Comparison of ENCODE assay signal across 23 mouse cellular contexts in genomic region chr10:34618490-34618889, GRCm38 (mm10).
DNase-seq lines count a peak whose midpoint lies in the region; ATAC-seq and TF ChIP-seq lines count a peak whose summit lies in the region.
"Had no signal": no experiment of that assay in that cellular context is flagged by ENCODE, and none has a peak within 500 bp of the region (broad histone marks: within the 10 kb centered on the region; RNA-seq: fewer than 3 reads in every experiment).

No protein-coding gene starts in this region.

- H3K4me2 ChIP-seq in lung, embryonic 14.5 days: no peak overlapping the region
- peak overlapping the region; percentile 48 for H3K4me2 ChIP-seq in myocyte (ENCODE audit: low read depth)
- no peak overlapping the region for H3K4me2 ChIP-seq in forebrain, embryonic 13.5 days
- H3K4me2 ChIP-seq: embryonic facial prominence, embryonic 15.5 days; hindbrain, embryonic 12.5 days; limb, embryonic 13.5 days; liver, embryonic 12.5 days; midbrain, embryonic 12.5 days had no signal

- no peak overlapping the region for H3K4me3 ChIP-seq in lung, embryonic 14.5 days (ENCODE audit: low read depth, low read length)
- no peak overlapping the region for H3K4me3 ChIP-seq in C2C12 (ENCODE audit: insufficient read depth, poor library complexity, severe bottlenecking)
- H3K4me3 ChIP-seq in myocyte: no peak overlapping the region
- no peak overlapping the region for H3K4me3 ChIP-seq in forebrain, embryonic 13.5 days
- H3K4me3 ChIP-seq in thymus, adult 2 months (ENCODE audit: control insufficient read depth, insufficient read depth, low read length): no peak overlapping the region
- H3K4me3 ChIP-seq: embryonic facial prominence, embryonic 15.5 days; forebrain, embryonic 10.5 days; heart, adult 2 months; hindbrain, embryonic 12.5 days; limb, embryonic 13.5 days; liver, embryonic 12.5 days; midbrain, embryonic 12.5 days had no signal

- no peaks in the 10 kb centered on the region for H3K79me3 ChIP-seq in C2C12 (ENCODE audit: low read depth)

- TF ChIP-seq CTCF in lung, embryonic 14.5 days (IDR thresholded peaks at IDR 0.05; ENCODE audit: low read depth): no peak
- no peak for TF ChIP-seq CTCF in C2C12 (IDR thresholded peaks at IDR 0.05; ENCODE audit: control insufficient read depth, insufficient read depth, insufficient read length)
- TF ChIP-seq CTCF in thymus, adult 2 months (IDR thresholded peaks at IDR 0.05; ENCODE audit: borderline replicate concordance, control insufficient read depth, extremely low read depth, insufficient read depth, low read length, poor library complexity): no peak

- no peaks in the 10 kb centered on the region for H3K4me1 ChIP-seq in lung, embryonic 14.5 days (ENCODE audit: insufficient read depth)
- H3K4me1 ChIP-seq in forebrain, embryonic 13.5 days: no peaks in the 10 kb centered on the region
- H3K4me1 ChIP-seq in thymus, adult 2 months (replicated peaks; ENCODE audit: control insufficient read depth, insufficient read depth, low read length): no peaks in the 10 kb centered on the region
- H3K4me1 ChIP-seq: embryonic facial prominence, embryonic 15.5 days; forebrain, embryonic 10.5 days; hindbrain, embryonic 12.5 days; limb, embryonic 13.5 days; liver, embryonic 12.5 days; midbrain, embryonic 12.5 days had no signal

- WGBS in lung, embryonic 14.5 days: 52% methylated on average over 3 of the region's 3 CpGs
- WGBS in forebrain, embryonic 13.5 days: 70% methylated on average over 3 of the region's 3 CpGs
- WGBS in thymus, adult 2 months: 79% methylated on average over 3 of the region's 3 CpGs

- H3K36me3 ChIP-seq in lung, embryonic 14.5 days (ENCODE audit: insufficient read depth): no peaks in the 10 kb centered on the region
- no peaks in the 10 kb centered on the region for H3K36me3 ChIP-seq in C2C12 (ENCODE audit: control insufficient read depth, insufficient read depth)
- no peaks in the 10 kb centered on the region for H3K36me3 ChIP-seq in myocyte (ENCODE audit: control insufficient read depth, insufficient read depth)
- no peaks in the 10 kb centered on the region for H3K36me3 ChIP-seq in forebrain, embryonic 13.5 days (ENCODE audit: poor library complexity, severe bottlenecking)
- no peaks in the 10 kb centered on the region for H3K36me3 ChIP-seq in thymus, adult 2 months (ENCODE audit: control insufficient read depth, insufficient read depth, low read length)
- H3K36me3 ChIP-seq: embryonic facial prominence, embryonic 15.5 days; forebrain, embryonic 10.5 days; hindbrain, embryonic 12.5 days; limb, embryonic 13.5 days; liver, embryonic 12.5 days; midbrain, embryonic 12.5 days had no signal

- no peaks in the 10 kb centered on the region for H3K9me3 ChIP-seq in lung, embryonic 14.5 days (ENCODE audit: low read depth, low read length)
- H3K9me3 ChIP-seq in forebrain, embryonic 13.5 days (replicated peaks): no peaks in the 10 kb centered on the region
- H3K9me3 ChIP-seq: embryonic facial prominence, embryonic 15.5 days; forebrain, embryonic 10.5 days; hindbrain, embryonic 12.5 days; limb, embryonic 13.5 days; liver, embryonic 12.5 days; midbrain, embryonic 12.5 days had no signal

- H3K79me2 ChIP-seq in C2C12 (ENCODE audit: control insufficient read depth, insufficient read depth) (no peaks in the 10 kb centered on the region), myocyte (ENCODE audit: control insufficient read depth, insufficient read depth) (no peaks in the 10 kb centered on the region)

- TF ChIP-seq POLR2A in myocyte (IDR thresholded peaks at IDR 0.05; ENCODE audit: insufficient read length, low read depth): no peak
- no peak for TF ChIP-seq POLR2A in thymus, adult 2 months (IDR thresholded peaks at IDR 0.05; ENCODE audit: control insufficient read depth, extremely low read depth, insufficient read depth, low read length, poor library complexity)

- no peak overlapping the region for H3ac ChIP-seq in C2C12 (ENCODE audit: control insufficient read depth, insufficient read length, low read depth)
- H3ac ChIP-seq in myocyte (ENCODE audit: control insufficient read depth, insufficient read length): no peak overlapping the region

- no peak overlapping the region for H3K27ac ChIP-seq in lung, embryonic 14.5 days (ENCODE audit: low read depth)
- no peak overlapping the region for H3K27ac ChIP-seq in forebrain, embryonic 13.5 days
- H3K27ac ChIP-seq in thymus, adult 2 months (ENCODE audit: control insufficient read depth, insufficient read depth, low read length): no peak overlapping the region
- H3K27ac ChIP-seq: embryonic facial prominence, embryonic 15.5 days; forebrain, embryonic 10.5 days; heart, adult 2 months; hindbrain, embryonic 12.5 days; limb, embryonic 13.5 days; liver, embryonic 12.5 days; midbrain, embryonic 12.5 days had no signal

- no peak overlapping the region for H3K9ac ChIP-seq in lung, embryonic 14.5 days
- H3K9ac ChIP-seq in forebrain, embryonic 13.5 days: no peak overlapping the region
- H3K9ac ChIP-seq: embryonic facial prominence, embryonic 15.5 days; forebrain, postnatal 0 days; hindbrain, embryonic 12.5 days; limb, embryonic 13.5 days; liver, embryonic 12.5 days; midbrain, embryonic 12.5 days had no signal

- no peak for ATAC-seq in lung, embryonic 14.5 days (ENCODE audit: insufficient read depth)
- ATAC-seq in forebrain, embryonic 13.5 days: no peak
- ATAC-seq: forebrain, postnatal 0 days; intestine, postnatal 0 days; liver, embryonic 12.5 days had no signal

- no peaks in the 10 kb centered on the region for H3K27me3 ChIP-seq in lung, embryonic 14.5 days (ENCODE audit: insufficient read depth, low read length)
- H3K27me3 ChIP-seq in C2C12 (ENCODE audit: control insufficient read depth, insufficient read depth, insufficient read length) (no peaks in the 10 kb centered on the region), myocyte (ENCODE audit: control insufficient read depth, insufficient read depth, insufficient read length) (no peaks in the 10 kb centered on the region)
- H3K27me3 ChIP-seq in forebrain, embryonic 13.5 days: no peaks in the 10 kb centered on the region
- H3K27me3 ChIP-seq in thymus, adult 2 months (ENCODE audit: control insufficient read depth, insufficient read depth, low read length): no peaks in the 10 kb centered on the region
- H3K27me3 ChIP-seq: embryonic facial prominence, embryonic 15.5 days; hindbrain, embryonic 12.5 days; limb, embryonic 13.5 days; liver, embryonic 12.5 days; midbrain, embryonic 12.5 days had no signal

- peak; percentile 27 for DNase-seq in lung, embryonic 14.5 days
- DNase-seq in lung, postnatal 4 days: no peak
- DNase-seq in NIH3T3 (ENCODE audit: low read depth): peak; percentile 77
- DNase-seq in thymus, adult 2 months: no peak
- DNase-seq: adrenal gland, adult 8-10 months; cerebellum, adult 18-20 months; cerebellum, postnatal 14 days; forebrain, postnatal 0 days; gastrocnemius, postnatal 36 days; heart, adult 2 months; kidney, postnatal 25 days; layer of hippocampus, postnatal 36 days; thymus, postnatal 14 days had no signal

TF ChIP-seq in C2C12, 6 proteins besides CTCF, POLR2A, EP300 and RAD21:
- TF ChIP-seq MYOG (IDR thresholded peaks at IDR 0.05; ENCODE audit: control insufficient read depth, extremely low read depth, insufficient read length) (no peak), USF1 (IDR thresholded peaks at IDR 0.05; ENCODE audit: low read depth) (peak; percentile 32), FOSL1 (IDR thresholded peaks at IDR 0.05; ENCODE audit: insufficient read depth, low read length, poor library complexity, severe bottlenecking) (peak; percentile 3), MAX (IDR thresholded peaks at IDR 0.05) (peak; percentile 75), MYOD1 (IDR thresholded peaks at IDR 0.05; ENCODE audit: control insufficient read depth, insufficient read length, low read depth) (no peak), CEBPB (IDR thresholded peaks at IDR 0.05; ENCODE audit: low read depth) (no peak)

TF ChIP-seq in myocyte, 11 proteins besides CTCF, POLR2A, EP300 and RAD21:
- TF ChIP-seq SRF (IDR thresholded peaks at IDR 0.05; ENCODE audit: control insufficient read depth, insufficient read length, low read depth) (peak; percentile 89), CEBPB (IDR thresholded peaks at IDR 0.05; ENCODE audit: insufficient read depth, poor library complexity, severe bottlenecking) (no peak), TCF3 (IDR thresholded peaks at IDR 0.05; ENCODE audit: insufficient read length, low read depth) (no peak), USF1 (IDR thresholded peaks at IDR 0.05; ENCODE audit: low read depth) (no peak), MAX (IDR thresholded peaks at IDR 0.05; ENCODE audit: low read depth) (no peak)
TF ChIP-seq in myocyte: peak in this region for 1.

Comparison
In these comparisons a context has a peak if more than half of its experiments do, and no peak if none do; other contexts are left out.
1. DNase-seq: peak in lung, embryonic 14.5 days (single experiment) and NIH3T3 (single experiment); none in lung, postnatal 4 days (0 of 2) and thymus, adult 2 months (single experiment).